Mouse (Mus musculus) heart, adult 2 months (tissue): ENCODE results near the gene Zbtb25. TPM values are rescaled to one million over a fixed set of nuclear protein-coding genes. Genes with fewer than 3 reads are reported as not detected.

Experiments
- DNase-seq, 2 experiments: peaks; one replicate each; pipeline ENCODE4 v3.0.0; 2021
- H3K27ac ChIP-seq: fragments of 200-600 bp; 2 replicates; pipeline ENCODE4 v1.8.1; 2022
- H3K27me3 ChIP-seq: fragments of 200-500 bp; 2 replicates; pipeline ENCODE4 v1.6.1; 2012; ENCODE audit warnings: mild to moderate bottlenecking, low read length, inconsistent platforms, mixed read lengths; ENCODE audit not compliant: control insufficient read depth, insufficient read depth
- H3K36me3 ChIP-seq: fragments of 200-500 bp; 2 replicates; pipeline ENCODE4 v1.6.1; 2012; ENCODE audit warnings: low read length, inconsistent platforms; ENCODE audit not compliant: control insufficient read depth, insufficient read depth
- H3K4me1 ChIP-seq: fragments of 200-500 bp; 2 replicates; pipeline ENCODE4 v1.6.1; 2011; ENCODE audit warnings: low read length; ENCODE audit not compliant: control insufficient read depth, insufficient read depth
- H3K4me3 ChIP-seq: fragments of 200-600 bp; 2 replicates; pipeline ENCODE4 v1.8.1; 2022
- H3K79me2 ChIP-seq: fragments of 200-500 bp; replicated peaks from 2 replicates; pipeline ENCODE4 v1.6.1; 2012; ENCODE audit warnings: mild to moderate bottlenecking, inconsistent platforms, low read length, moderate library complexity, mixed read lengths; ENCODE audit not compliant: control insufficient read depth, insufficient read depth
- H3K9ac ChIP-seq: fragments of 200-500 bp; 2 replicates; pipeline ENCODE4 v1.6.1; 2012; ENCODE audit warnings: low read depth, mild to moderate bottlenecking, control low read depth, inconsistent platforms, low read length, mixed read lengths
- CTCF ChIP-seq: fragments of 200-600 bp; IDR thresholded peaks from 2 replicates; pipeline ENCODE4 v1.8.1; 2022; ENCODE audit warnings: antibody characterized with exemption, mild to moderate bottlenecking, moderate library complexity
- EP300 ChIP-seq: fragments of 200-500 bp; IDR thresholded peaks from 2 replicates; pipeline ENCODE4 v1.6.1; 2011; ENCODE audit warnings: low read depth, low read length, control low read depth; ENCODE audit not compliant: insufficient read depth
- POLR2A ChIP-seq: fragments of 200-500 bp; IDR thresholded peaks from 2 replicates; pipeline ENCODE4 v1.6.1; 2011; ENCODE audit warnings: mild to moderate bottlenecking, low read depth, low read length, control low read depth; ENCODE audit not compliant: insufficient read depth
- WGBS: fragments of 180-500 bp; shearing (Covaris S2); methylation state at CpG from one replicate; pipeline ENCODE4 v1.1.7; 2018; 5-methylcytosine and 5-hydroxymethylcytosine counted together
- intact Hi-C: fragments of 180-260 bp; cut with DNase I; formaldehyde crosslinking; loops from one replicate; pipeline ENCODE4 v1.15.1; 2025
- polyA plus RNA-seq: library from polyadenylated mRNA; depleted of rRNA; stranded (reverse); fragments of >200 nt; gene quantifications from 2 replicates; pipeline ENCODE4 v1.2.3, GENCODE M21; 2012
- total RNA-seq, 2 experiments: library from RNA; stranded (reverse); gene quantifications; 2 replicates each; pipeline ENCODE4 v1.2.3; 2021

Gene Zbtb25
- total and polyA plus RNA-seq, 3 experiments, result 6.0 to 7.9 (median 6.8) TPM

DNA sequence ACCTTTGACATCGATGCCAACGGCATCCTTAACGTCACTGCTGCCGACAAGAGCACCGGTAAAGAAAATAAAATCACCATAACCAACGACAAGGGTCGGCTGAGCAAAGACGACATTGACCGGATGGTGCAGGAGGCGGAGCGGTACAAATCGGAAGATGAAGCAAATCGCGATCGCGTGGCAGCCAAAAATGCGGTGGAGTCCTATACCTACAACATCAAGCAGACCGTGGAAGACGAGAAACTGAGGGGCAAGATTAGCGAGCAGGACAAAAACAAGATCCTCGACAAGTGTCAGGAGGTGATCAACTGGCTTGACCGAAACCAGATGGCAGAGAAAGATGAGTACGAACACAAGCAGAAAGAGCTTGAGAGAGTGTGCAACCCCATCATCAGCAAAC lies 36.6 kb upstream of the Zbtb25 start:
- DNase-seq, result peak; percentile 23 to 38
- no peaks in the 10 kb centered on the region; the same call in 1 of the 2 replicates for H3K27me3 ChIP-seq
- TF ChIP-seq POLR2A (no peak), EP300 (no peak), CTCF (no peak)
- intact Hi-C loops, result loop anchor here (10.0 kb wide), 1 partner anchor 359 kb away; the partner anchor contains the start of genes Churc1 and Fntb
- peak overlapping the region; percentile 37 for H3K9ac ChIP-seq
- no peaks in the 10 kb centered on the region for H3K36me3 ChIP-seq
- H3K79me2 ChIP-seq, result no peaks in the 10 kb centered on the region
- peaks cover 2% of the 10 kb centered on the region for H3K4me1 ChIP-seq
- WGBS, result 11% methylated on average over 23 of the region's 23 CpGs
- no peak overlapping the region for H3K27ac ChIP-seq
- peak overlapping the region; percentile 57 for H3K4me3 ChIP-seq

DNA sequence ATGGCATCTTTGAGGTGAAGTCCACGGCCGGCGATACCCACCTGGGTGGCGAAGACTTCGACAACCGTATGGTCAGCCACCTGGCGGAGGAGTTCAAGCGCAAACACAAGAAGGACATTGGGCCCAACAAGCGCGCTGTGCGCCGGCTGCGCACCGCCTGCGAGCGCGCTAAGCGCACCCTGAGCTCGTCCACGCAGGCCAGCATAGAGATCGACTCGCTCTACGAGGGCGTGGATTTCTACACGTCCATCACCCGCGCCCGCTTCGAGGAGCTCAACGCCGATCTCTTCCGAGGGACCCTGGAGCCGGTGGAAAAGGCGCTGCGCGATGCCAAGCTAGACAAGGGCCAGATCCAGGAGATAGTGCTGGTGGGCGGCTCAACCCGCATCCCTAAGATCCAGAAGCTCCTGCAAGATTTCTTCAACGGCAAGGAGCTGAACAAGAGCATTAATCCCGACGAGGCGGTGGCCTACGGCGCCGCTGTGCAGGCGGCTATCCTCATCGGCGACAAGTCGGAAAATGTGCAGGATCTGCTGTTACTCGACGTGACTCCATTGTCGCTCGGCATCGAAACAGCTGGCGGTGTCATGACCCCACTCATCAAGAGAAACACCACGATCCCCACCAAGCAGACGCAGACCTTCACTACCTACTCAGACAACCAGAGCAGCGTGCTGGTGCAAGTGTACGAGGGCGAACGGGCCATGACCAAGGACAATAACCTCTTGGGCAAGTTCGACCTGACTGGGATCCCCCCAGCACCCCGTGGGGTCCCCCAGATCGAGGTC lies 36.0 kb upstream of the Zbtb25 start:
- peak overlapping the region; percentile 37; the same call in 1 of the 2 replicates for H3K9ac ChIP-seq
- intact Hi-C loops, result loop anchor here (10.0 kb wide), 1 partner anchor 359 kb away; the partner anchor contains the start of genes Churc1 and Fntb
- H3K4me1 ChIP-seq, result peaks cover 2% of the 10 kb centered on the region
- H3K79me2 ChIP-seq, result no peaks in the 10 kb centered on the region
- H3K36me3 ChIP-seq, result no peaks in the 10 kb centered on the region
- no peak overlapping the region for H3K27ac ChIP-seq
- H3K4me3 ChIP-seq, result peak overlapping the region; percentile 57
- no peaks in the 10 kb centered on the region; the same call in 1 of the 2 replicates for H3K27me3 ChIP-seq
- DNase-seq, result peak; percentile 40 to 52
- TF ChIP-seq CTCF (peak; percentile 20), EP300 (no peak)
- WGBS, result 5% methylated on average over 64 of the region's 64 CpGs

DNA sequence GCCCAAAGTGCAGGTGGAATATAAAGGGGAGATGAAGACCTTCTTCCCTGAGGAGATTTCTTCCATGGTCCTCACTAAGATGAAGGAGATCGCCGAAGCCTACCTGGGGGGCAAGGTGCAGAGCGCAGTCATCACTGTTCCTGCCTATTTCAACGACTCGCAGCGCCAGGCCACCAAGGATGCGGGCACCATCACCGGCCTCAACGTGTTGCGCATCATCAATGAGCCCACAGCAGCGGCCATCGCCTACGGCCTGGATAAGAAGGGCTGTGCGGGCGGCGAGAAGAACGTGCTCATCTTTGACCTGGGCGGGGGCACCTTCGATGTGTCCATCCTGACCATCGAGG lies 35.4 kb upstream of the Zbtb25 start:
- intact Hi-C loops, result loop anchor here (1.0 to 10.0 kb wide), 4 partner anchors 34 to 360 kb away; partner anchors contain the start of genes Churc1, Fntb and Plekhg3
- Histone ChIP-seq H3K4me3 (peak overlapping the region; percentile 57), H3K27me3 (no peaks in the 10 kb centered on the region; the same call in 1 of the 2 replicates), H3K36me3 (no peaks in the 10 kb centered on the region), H3K4me1 (peaks cover 2% of the 10 kb centered on the region), H3K27ac (no peak overlapping the region), H3K79me2 (no peaks in the 10 kb centered on the region), H3K9ac (peak overlapping the region; percentile 72)
- DNase-seq, result peak in 1 of 2 experiments; percentile 28
- no peak for TF ChIP-seq EP300
- TF ChIP-seq POLR2A, result no peak
- TF ChIP-seq CTCF, result no peak
- 9% methylated on average over 20 of the region's 20 CpGs for WGBS

DNA sequence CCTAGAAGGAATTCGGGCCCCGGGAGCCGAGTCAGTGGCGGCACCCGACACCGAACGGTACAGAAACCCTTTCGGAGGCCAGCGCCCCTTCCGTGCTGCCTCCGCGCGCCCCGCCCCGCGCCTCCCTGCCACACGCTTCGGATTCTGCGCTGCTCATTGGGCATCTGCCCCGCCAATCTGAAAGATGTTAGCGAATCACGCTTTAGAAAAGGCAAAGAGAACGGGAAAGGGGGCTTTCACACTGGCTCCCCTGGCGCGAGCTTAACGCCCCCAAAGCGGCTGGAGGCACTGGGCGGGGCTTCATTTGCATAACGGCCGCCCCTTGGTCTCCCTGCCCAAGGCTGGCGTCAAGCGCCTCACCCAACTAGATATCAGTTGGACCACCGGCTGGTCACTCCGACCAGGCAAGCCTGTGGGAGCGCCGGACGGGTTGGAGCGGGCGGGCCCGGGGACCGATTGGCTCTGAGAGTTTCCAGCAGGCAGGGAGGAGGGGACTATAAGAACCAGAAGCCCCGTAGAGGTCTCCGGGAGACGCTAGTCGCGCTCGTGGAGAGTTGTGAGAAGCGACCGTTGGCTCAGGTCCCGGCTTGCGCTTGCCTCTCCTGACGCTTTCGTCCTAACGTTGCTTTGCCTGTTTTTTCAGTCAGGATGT lies 34.6 kb upstream of the Zbtb25 start, which contains the start of gene Hspa2:
Hspa2 (plus strand) TSS at position 291 of the 652 bp plus-strand sequence.
- H3K27me3 ChIP-seq, result no peaks in the 10 kb centered on the region; the same call in 1 of the 2 replicates
- peak within 1 kb of the TSS; percentile 73 for H3K4me3 ChIP-seq
- peak; percentile 100 for DNase-seq
- H3K27ac ChIP-seq, result peak within 1 kb of the TSS; percentile 99
- H3K9ac ChIP-seq, result peak within 1 kb of the TSS; percentile 89
- under 1% methylated on average over 54 of the region's 54 CpGs for WGBS
- intact Hi-C loops, result loop anchor here (1.0 to 10.0 kb wide), 4 partner anchors 33 to 361 kb away; partner anchors contain the start of genes Churc1, Fntb and Plekhg3
- H3K4me1 ChIP-seq, result peaks cover 2% of the 10 kb centered on the region
- no peaks in the 10 kb centered on the region for H3K36me3 ChIP-seq
- no peaks in the 10 kb centered on the region for H3K79me2 ChIP-seq
- TF ChIP-seq EP300, result 0 out of 2 replicates have a peak, but pooled peaks have one; percentile 56
- peak; percentile 100 for TF ChIP-seq POLR2A
- TF ChIP-seq CTCF, result no peak

DNA sequence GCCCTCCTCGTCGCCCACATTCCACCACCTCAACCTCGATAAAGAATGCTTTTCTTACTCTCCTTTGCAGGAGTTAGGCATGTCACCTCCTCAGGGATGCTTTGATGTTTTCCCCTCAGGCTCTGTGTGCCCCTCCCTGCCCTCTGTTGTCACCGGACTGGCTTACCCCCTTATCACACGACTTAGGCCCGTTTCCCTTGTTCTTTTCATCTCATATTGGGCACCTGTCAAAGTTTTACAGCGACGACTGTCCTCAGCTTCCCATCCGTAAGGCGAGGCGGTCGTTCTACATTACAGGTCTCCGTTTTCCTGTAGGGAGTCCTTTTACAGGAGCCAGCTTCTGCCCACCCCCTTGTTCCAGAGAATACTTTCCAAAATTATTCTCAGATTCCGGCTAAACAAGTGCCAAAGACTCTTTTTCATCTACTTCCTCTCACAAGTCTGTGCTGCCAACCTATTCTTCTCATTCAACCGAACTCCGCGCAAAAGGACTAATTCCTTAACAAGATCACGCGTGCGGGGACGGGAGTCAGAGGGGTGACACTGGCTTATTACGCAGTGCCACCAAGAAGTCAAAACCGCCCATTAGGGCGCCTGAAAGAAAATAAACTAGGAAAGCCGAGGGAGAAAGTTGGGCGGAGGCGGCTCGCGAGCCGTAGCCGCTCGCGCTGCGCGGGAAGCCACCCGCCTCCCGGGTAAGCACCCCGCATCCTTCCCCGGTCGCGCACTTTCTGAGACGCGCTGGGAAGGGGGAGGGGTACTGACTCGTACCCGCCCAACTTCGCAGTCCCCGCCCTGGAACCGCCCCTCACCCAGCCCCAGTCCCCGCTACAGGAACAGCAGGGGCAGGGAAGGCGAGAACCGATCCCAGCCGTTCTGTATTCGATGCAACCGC lies 33.8 kb upstream of the Zbtb25 start:
- H3K4me3 ChIP-seq, result peak overlapping the region; percentile 73
- no peaks in the 10 kb centered on the region for H3K36me3 ChIP-seq
- H3K27me3 ChIP-seq, result no peaks in the 10 kb centered on the region; the same call in 1 of the 2 replicates
- H3K4me1 ChIP-seq, result peaks cover 2% of the 10 kb centered on the region
- no peaks in the 10 kb centered on the region for H3K79me2 ChIP-seq
- peak in 1 of 2 experiments; percentile 33 for DNase-seq
- WGBS, result 4% methylated on average over 51 of the region's 54 CpGs
- TF ChIP-seq EP300 (no peak), POLR2A (peak; percentile 69)
- H3K27ac ChIP-seq, result peak overlapping the region; percentile 99
- intact Hi-C loops, result loop anchor here (5.0 to 10.0 kb wide), 3 partner anchors 69 to 362 kb away; partner anchors contain the start of genes Churc1, Fntb and Plekhg3
- H3K9ac ChIP-seq, result peak overlapping the region; percentile 89
